In genomic region chr14:17173218-17173617, GRCm38 (mm10) we compare ENCODE assay signal across 8 mouse cellular contexts.
A peak's percentile ranks its signal among the peaks of the same experiment; 100 is the strongest.
DNase-seq lines count a peak whose midpoint lies in the region; ATAC-seq lines count a peak whose summit lies in the region.

No protein-coding gene starts in this region.

- H3K27me3 ChIP-seq in heart, embryonic 10.5 days (ENCODE audit: insufficient read depth, poor library complexity, severe bottlenecking): peaks cover 17% of the 10 kb centered on the region
- H3K27me3 ChIP-seq in embryonic facial prominence, embryonic 12.5 days: peaks cover 14% of the 10 kb centered on the region; the same call in 1 of the 2 replicates
- peaks cover 30% of the 10 kb centered on the region for H3K27me3 ChIP-seq in intestine, embryonic 15.5 days (replicated peaks)

- no peak for ATAC-seq in embryonic facial prominence, embryonic 12.5 days (ENCODE audit: insufficient number of reproducible peaks, insufficient read depth, low FRiP score, low TSS enrichment)
- ATAC-seq in intestine, embryonic 15.5 days: peak; percentile 23; the same call in 1 of the 2 replicates
- peak; percentile 36 for ATAC-seq in megakaryocyte progenitor cell, adult 5-6 weeks (replicated peaks; ENCODE audit: poor library complexity)

- 39% methylated on average over 7 of the region's 7 CpGs for WGBS in heart, embryonic 10.5 days
- 30% methylated on average over 7 of the region's 7 CpGs for WGBS in embryonic facial prominence, embryonic 12.5 days
- WGBS in intestine, embryonic 15.5 days: 8% methylated on average over 7 of the region's 7 CpGs

- intact Hi-C loops in heart, postnatal 25 days (cut with DNase I): no loop called here
- intact Hi-C loops in left cerebral cortex, postnatal 14 days (cut with DNase I): no loop called here

- H3K4me2 ChIP-seq in embryonic facial prominence, embryonic 12.5 days (replicated peaks): peak overlapping the region; percentile 89
- peak overlapping the region; percentile 88 for H3K4me2 ChIP-seq in intestine, embryonic 15.5 days (replicated peaks)

- no peak overlapping the region for H3K27ac ChIP-seq in heart, embryonic 10.5 days
- H3K27ac ChIP-seq in embryonic facial prominence, embryonic 12.5 days: no peak overlapping the region
- H3K27ac ChIP-seq in intestine, embryonic 15.5 days: no peak overlapping the region

- no peaks in the 10 kb centered on the region for H3K9me3 ChIP-seq in heart, embryonic 10.5 days
- H3K9me3 ChIP-seq in embryonic facial prominence, embryonic 12.5 days: no peaks in the 10 kb centered on the region
- H3K9me3 ChIP-seq in intestine, embryonic 15.5 days: no peaks in the 10 kb centered on the region

- peaks cover 13% of the 10 kb centered on the region for H3K4me1 ChIP-seq in heart, embryonic 10.5 days
- no peaks in the 10 kb centered on the region for H3K4me1 ChIP-seq in embryonic facial prominence, embryonic 12.5 days
- H3K4me1 ChIP-seq in intestine, embryonic 15.5 days (replicated peaks): peaks cover 6% of the 10 kb centered on the region; the same call in 1 of the 2 replicates

- H3K4me3 ChIP-seq in heart, embryonic 10.5 days: peak overlapping the region; percentile 63
- peak overlapping the region; percentile 46; the same call in 1 of the 2 replicates for H3K4me3 ChIP-seq in embryonic facial prominence, embryonic 12.5 days
- no peak overlapping the region; the same call in 1 of the 2 replicates for H3K4me3 ChIP-seq in intestine, embryonic 15.5 days (replicated peaks)

- H3K9ac ChIP-seq in embryonic facial prominence, embryonic 12.5 days: no peak overlapping the region
- H3K9ac ChIP-seq in intestine, embryonic 15.5 days: no peak overlapping the region

- H3K36me3 ChIP-seq in heart, embryonic 10.5 days: no peaks in the 10 kb centered on the region
- H3K36me3 ChIP-seq in embryonic facial prominence, embryonic 12.5 days: no peaks in the 10 kb centered on the region
- H3K36me3 ChIP-seq in intestine, embryonic 15.5 days: no peaks in the 10 kb centered on the region

- DNase-seq in heart, embryonic 10.5 days (ENCODE audit: low spot score): no peak
- DNase-seq in heart, postnatal 25 days (ENCODE audit: low spot score): no peak
- no peak for DNase-seq in ovary, postnatal 10 days (ENCODE audit: low spot score)
- no peak for DNase-seq in cerebellum, adult 9-11 months
- no peak for DNase-seq in left cerebral cortex, postnatal 14 days (ENCODE audit: low spot score in 2 of 2)
